Mouse (Mus musculus): ENCODE measurements around the gene Rasgrf2. TPM values are rescaled to one million over a fixed set of nuclear protein-coding genes. Genes with fewer than 3 reads are reported as not detected.
"Not testable (repeated sequence)": the region's sequence is repeated elsewhere in the genome, so short reads cannot be mapped to it uniquely, and the experiment has no call there.

Gene Rasgrf2
- 8.8 and 9.2 TPM in 2 replicates for total RNA-seq (2015)
- 2.1 and 3.6 TPM in 2 replicates for total RNA-seq (2017)

GRCm38 (mm10) chr13:92131384-92132150 is at the start of gene Rasgrf2:
Gene Rasgrf2 (minus strand): TSS chr13:92131656.
- no peak for ATAC-seq (ENCODE audit: poor library complexity, severe bottlenecking)

- ATAC-seq (ENCODE audit: poor library complexity, severe bottlenecking) = not testable (repeated sequence)
Observed at GRCm38 (mm10) chr13:92172686-92173085, 41.2 kb upstream of the Rasgrf2 start.

DNA sequence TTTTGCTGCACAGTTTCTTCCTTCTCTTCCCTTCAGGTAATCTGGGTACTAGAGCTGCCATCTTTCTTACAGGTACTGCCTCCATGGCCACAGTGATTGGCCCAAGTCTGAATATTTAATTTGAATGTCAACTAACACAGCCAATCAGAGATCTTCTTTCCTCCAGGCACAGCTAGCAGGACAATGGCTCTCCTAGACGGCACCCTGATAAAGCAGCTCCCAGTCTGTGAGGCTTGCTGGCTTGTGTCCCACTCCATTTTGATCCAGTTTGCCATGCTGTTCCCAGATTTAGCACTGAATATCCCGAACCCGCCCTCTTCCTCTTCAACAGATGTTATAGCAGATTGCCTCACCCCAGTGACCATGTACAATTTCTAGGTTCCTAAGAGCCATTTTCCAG is 19.1 kb upstream of the Rasgrf2 start:
- ATAC-seq (ENCODE audit: poor library complexity, severe bottlenecking) = no peak

DNA sequence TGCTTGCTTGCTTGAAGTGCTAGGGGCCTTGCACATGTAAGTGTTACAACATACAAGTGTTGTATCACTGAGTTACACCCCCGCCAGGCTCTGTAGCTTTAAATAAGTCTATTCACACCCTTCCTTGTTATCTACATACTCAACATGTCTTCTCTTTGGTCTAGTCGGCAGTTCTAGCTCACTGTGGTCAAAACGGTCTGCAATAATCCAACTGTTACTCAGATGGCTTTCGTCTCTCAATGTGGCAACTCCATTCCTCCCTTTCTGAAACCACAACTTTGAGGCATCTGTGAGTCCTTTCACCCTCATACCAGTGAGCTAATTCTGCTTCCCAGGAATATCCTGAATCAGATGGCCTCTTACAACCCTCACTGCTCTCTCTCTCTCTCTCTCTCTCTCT is 17.4 kb upstream of the Rasgrf2 start:
- no peak for ATAC-seq (ENCODE audit: poor library complexity, severe bottlenecking)

GRCm38 (mm10) chr13:92134792-92135191 is 3.3 kb upstream of the Rasgrf2 start:
- ATAC-seq (ENCODE audit: poor library complexity, severe bottlenecking) = no peak

DNA sequence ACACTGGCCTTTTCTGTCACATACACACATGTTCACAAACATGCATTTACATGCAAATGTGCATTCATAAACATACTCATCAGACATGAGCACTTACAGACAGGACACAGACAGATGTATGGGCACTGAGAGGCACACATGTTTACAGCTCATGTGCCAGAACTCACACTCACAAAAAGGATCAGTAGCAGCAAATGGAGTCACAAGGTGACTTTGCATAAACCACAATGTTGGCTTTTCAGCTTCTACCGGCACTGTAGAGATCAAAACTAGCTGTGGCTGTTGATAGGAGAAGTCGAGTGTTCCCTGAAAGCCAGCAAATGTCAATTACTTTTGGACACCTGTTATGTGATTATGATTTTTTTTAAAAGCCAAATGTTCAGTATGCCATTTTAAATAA is 1.1 kb upstream of the Rasgrf2 start:
- no peak for ATAC-seq (ENCODE audit: poor library complexity, severe bottlenecking)

GRCm38 (mm10) chr13:92130994-92131383 is 467 bp downstream of the Rasgrf2 start:
- no peak for ATAC-seq (ENCODE audit: poor library complexity, severe bottlenecking)

GRCm38 (mm10) chr13:92129877-92130276 is 1.6 kb downstream of the Rasgrf2 start:
- ATAC-seq (ENCODE audit: poor library complexity, severe bottlenecking) = no peak

DNA sequence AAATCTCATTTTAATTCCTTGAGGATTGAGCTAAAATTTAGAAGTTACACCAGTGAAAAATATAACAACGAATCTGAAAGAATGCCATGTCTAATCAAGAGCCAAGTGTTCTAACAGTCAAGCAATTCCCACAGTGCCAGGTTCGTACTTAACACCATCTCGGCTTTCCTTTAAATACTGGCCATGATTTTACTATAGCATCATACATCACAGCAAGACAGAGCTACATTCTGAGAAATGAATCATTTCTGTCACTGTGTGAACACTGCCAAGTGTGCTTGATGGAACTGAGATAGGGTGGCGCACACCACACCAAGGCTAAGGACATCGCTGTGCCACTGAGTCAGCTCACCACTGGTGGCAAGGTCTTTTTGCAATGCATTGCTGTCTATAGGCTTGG is 5.6 kb downstream of the Rasgrf2 start:
- ATAC-seq (ENCODE audit: poor library complexity, severe bottlenecking) = no peak

- ATAC-seq (ENCODE audit: poor library complexity, severe bottlenecking) = no peak
Observed at GRCm38 (mm10) chr13:92119623-92120022, 11.8 kb downstream of the Rasgrf2 start.

DNA sequence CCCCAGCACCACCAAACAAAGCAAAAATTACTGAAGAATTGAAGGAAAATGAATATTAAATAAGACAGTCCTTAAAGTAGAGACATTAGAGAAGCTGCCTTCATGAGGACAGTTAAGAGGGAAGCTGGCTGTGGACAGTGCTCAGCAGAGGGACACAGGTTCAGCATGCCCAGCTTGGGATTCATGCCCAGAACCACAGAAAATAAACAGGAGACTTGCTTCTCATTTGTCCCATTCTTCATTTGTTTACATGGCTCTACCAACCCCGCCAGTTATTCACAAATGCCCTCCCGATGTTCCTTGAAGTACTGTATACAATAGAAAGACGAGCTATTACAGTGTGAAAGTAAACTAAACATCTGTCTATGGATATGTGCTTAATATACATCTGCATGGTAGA is 17.4 kb downstream of the Rasgrf2 start:
- no peak for ATAC-seq (ENCODE audit: poor library complexity, severe bottlenecking)

DNA sequence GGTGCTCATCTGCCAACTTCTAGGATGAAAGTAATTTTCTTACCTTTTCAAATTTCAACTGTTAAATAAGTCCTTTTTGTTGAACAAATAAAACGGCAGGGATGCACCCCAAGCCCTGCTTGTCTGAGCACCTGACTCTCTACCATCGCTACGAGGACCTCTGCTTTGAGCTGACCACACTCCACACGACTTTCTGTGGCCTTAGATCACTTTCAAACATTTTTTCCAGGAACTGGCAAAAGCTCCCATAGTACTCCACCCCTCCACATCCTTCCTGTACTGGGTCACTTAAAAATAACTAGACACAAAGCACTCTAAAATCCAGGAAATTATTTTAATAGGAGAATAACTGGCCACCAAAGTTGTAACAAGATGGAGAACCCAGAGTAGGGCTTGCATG is 23.2 kb downstream of the Rasgrf2 start:
- no peak for ATAC-seq (ENCODE audit: poor library complexity, severe bottlenecking)

- ATAC-seq (ENCODE audit: poor library complexity, severe bottlenecking) = no peak
Observed at GRCm38 (mm10) chr13:92104259-92104658, 27.2 kb downstream of the Rasgrf2 start.

DNA sequence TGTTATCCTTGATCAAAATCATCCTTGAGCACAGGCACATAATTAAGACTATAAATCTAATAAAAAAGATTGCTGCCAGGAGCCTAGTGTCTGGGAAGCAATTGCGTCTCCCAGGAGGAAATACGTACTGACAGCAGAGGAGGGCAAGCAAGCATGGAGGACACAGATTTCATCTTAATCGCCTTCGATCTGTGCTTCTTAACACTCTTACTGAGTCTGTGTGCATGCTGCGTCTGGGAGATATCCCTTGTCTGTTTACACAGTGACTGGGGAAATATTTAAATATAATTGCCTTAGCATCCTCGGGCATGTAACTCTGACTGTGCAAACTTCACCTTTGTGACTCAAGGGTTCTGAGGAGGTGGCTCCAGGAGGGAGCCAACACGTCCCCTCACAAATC is 33.0 kb downstream of the Rasgrf2 start:
- no peak for ATAC-seq (ENCODE audit: poor library complexity, severe bottlenecking)

DNA sequence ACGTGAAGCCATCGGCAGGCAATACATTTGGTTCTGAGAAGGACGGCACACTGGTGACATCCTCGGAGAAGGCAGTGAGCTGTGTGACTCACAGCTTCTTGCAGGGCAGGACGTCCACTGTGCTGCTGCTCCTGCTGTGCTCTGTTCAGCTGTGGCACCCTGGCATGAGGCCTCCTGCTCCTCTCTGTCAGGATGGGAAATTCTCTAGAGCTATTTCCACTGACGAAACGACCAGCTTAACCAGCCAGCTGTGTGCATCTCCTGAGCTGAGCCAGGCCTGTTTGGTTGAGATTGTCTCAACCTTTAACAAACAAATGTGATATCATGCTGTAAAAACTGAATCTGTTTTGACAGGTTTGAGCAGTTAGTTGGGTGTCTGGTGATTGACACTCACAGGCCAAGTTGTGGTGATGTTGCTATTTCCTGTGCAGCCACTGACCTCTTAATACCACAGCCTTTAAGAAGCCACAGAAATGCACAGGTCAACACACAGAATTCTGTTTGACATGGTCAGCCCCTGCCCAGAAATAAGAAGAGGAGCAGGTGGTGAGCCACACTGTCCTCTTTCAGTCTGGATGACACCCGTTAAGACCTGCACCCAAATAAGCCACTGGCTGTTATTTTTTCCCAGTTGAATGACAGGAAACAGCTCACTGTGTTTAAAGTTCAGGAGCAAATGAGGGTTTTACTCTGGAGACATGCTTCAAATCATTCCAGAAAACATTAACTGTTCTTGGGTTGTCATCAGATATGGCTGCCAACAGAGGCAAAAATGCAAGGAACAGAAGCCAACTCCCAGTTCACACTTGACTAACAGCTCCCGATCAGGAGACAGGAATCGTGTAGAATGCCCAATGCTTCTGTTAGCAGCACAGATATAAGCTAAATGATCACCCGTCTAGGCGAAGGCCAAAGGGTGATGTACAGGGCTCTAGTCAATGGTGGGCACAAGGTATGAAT is 36.0 kb downstream of the Rasgrf2 start:
- peak; percentile 30 for ATAC-seq (ENCODE audit: poor library complexity, severe bottlenecking)

GRCm38 (mm10) chr13:92093712-92094290 is 37.7 kb downstream of the Rasgrf2 start:
- no peak for ATAC-seq (ENCODE audit: poor library complexity, severe bottlenecking)

GRCm38 (mm10) chr13:92073111-92073510 is 58.3 kb downstream of the Rasgrf2 start:
- no peak for ATAC-seq (ENCODE audit: poor library complexity, severe bottlenecking)

DNA sequence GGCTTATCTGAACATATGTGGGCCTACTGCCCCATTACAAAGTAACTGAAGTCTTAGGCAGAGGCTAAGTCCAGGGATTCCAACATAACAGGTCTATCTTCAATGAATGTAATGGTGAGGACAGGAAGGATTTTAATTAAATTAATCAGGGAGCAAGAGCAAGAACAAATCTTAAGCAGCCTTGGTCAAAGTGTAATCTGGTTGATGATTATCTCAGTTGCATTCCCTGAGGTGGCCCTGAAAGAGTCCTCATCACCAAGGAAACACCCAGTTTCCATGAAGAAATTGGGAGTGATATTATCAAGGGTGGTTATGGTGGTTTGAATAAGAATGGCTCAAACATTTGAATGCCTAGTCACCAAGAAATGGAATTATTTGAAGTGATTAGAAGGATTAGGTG is 62.8 kb downstream of the Rasgrf2 start:
- ATAC-seq (ENCODE audit: poor library complexity, severe bottlenecking) = no peak

DNA sequence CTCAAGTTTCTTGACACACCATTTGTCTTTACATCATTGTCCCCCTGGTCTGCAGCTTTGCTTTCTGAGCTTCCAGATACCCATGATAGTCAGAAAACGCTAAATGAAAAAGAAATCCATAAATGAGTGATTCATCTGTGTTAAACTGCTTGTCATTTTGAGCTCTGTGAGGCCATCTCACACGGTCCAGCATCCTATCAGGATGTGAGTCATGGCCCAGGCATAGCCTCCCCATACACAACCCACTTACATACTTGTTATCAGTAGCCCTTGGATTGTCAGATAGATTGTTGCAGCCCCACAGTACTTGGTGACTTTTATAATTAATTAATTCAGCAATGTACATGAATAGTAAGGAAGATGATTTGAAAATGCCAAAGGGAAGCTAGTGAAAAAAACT is 63.6 kb downstream of the Rasgrf2 start:
- ATAC-seq (ENCODE audit: poor library complexity, severe bottlenecking) = no peak

DNA sequence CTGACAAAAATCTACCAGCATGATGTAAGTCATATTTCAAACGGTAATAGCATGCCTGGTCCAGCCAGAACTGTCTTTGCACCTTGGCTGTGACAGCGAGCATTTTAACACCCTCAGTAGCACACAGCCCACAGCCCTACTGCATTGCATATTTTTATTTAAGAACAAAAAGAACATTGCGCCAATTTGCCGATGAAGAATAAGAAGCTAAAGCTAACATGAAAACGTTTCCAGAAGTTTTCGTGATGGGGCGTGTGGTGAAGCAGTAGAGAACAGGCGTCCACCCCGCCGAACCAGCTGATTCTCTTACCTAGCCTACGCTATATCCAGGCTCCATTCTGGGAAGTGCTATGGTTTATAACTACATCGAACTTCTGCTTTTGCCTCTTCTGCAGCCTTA is 77.7 kb downstream of the Rasgrf2 start:
- ATAC-seq (ENCODE audit: poor library complexity, severe bottlenecking) = no peak

DNA sequence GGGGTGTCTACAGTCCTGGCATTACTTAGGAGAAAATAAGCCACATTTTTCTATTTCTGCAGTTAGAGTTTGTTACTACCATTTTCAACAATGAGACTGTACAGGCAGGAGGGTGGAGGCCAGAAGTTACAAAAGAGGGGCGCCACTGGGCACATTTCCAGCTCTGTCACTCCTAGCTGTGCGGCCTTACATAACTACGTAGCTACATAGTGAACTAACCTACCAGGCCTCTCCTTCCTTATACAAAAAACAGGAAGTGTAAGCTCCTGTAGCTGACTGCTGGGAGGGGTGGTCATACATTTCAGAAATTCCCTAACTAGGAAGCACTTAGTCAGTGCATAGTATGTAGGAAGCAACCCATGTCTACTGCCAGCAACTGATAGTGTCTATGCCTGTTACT is 78.5 kb downstream of the Rasgrf2 start:
- ATAC-seq (ENCODE audit: poor library complexity, severe bottlenecking) = peak; percentile 91

All from megakaryocyte, adult 5-6 weeks (primary cell).